Mouse (Mus musculus): ENCODE results near the gene Olfr807. TPM values are rescaled to one million over a fixed set of nuclear protein-coding genes. Genes with fewer than 3 reads are reported as not detected.

The Olfr807 gene
- polyA plus RNA-seq (2012; rRNA removed): not detected in 2 replicates

DNA sequence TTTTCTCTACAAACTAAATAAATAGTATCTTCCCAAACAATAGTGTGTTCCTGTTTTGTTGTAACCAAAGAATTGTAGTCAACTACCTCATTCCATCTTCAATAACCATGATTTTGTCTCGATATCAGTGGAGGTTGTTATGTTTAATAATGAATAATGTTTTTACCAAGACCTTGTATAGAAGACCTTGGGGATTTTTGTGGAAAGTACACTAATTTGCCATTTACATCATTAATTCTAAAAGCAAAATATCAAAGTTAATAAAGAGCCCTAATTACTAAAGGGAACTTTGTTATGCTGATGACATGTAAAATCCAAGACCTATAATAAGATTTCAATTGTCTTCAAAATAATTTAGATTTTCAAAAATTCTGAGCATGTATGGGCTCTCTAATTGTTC lies at the start of gene Olfr807:
TSS of gene Olfr807 (minus strand) at position 101 of the 400 bp plus-strand sequence.
- no peak for DNase-seq (ENCODE audit: low read depth)
- TF ChIP-seq CTCF (IDR thresholded peaks at IDR 0.05; ENCODE audit: borderline replicate concordance, extremely low read depth, insufficient read depth, insufficient read length): no peak
- TF ChIP-seq POLR2A (IDR thresholded peaks at IDR 0.05; ENCODE audit: borderline replicate concordance, extremely low read depth, insufficient read depth, insufficient read length, poor library complexity, severe bottlenecking): no peak

DNA sequence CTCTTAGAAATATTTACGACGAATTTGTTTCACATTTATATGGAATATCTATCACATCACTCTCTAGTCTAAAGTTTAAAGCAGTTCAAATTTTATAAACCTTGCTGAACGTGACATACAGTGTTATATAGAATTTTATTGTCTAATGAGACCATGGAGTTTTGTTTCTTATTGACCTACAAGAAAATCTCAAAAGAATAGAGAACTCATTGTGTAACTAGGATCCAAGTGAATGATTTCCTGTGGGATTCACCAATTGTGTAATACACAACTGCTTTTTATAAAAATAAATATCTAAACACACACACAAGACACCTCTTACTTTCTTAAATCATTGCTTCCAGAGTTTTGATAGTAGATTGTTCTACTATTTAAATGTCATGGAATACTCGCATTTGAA lies 46.7 kb upstream of the Olfr807 start, which contains the start of gene Olfr811:
TSS of gene Olfr811 (minus strand) at position 101 of the 400 bp plus-strand sequence.
- no peak for TF ChIP-seq POLR2A (IDR thresholded peaks at IDR 0.05; ENCODE audit: borderline replicate concordance, extremely low read depth, insufficient read depth, insufficient read length, poor library complexity, severe bottlenecking)
- no peak for TF ChIP-seq CTCF (IDR thresholded peaks at IDR 0.05; ENCODE audit: borderline replicate concordance, extremely low read depth, insufficient read depth, insufficient read length)
- no peak for DNase-seq (ENCODE audit: low read depth)

DNA sequence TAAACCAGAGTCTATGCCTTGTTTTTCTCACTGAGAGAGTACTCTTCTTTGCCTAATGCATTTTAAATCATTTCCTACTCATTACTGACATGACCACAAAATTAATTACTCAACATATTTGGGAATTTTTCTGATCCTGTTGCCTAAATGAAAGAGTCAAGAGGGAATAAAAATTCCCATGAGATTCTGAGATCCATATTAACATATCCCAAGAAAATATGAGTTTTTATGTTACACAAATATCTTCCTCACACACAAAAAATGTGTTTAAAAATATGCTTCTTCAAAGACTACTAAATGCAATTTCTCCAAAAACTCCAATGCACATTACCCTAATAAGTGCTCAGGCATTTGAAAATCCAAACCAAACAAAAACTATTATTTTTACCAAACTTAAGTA lies 37.2 kb upstream of the Olfr807 start, which contains the start of gene Olfr810:
TSS of gene Olfr810 (minus strand) at position 101 of the 400 bp plus-strand sequence.
- no peak for DNase-seq (ENCODE audit: low read depth)
- TF ChIP-seq CTCF (IDR thresholded peaks at IDR 0.05; ENCODE audit: borderline replicate concordance, extremely low read depth, insufficient read depth, insufficient read length): no peak
- TF ChIP-seq POLR2A (IDR thresholded peaks at IDR 0.05; ENCODE audit: borderline replicate concordance, extremely low read depth, insufficient read depth, insufficient read length, poor library complexity, severe bottlenecking): no peak

DNA sequence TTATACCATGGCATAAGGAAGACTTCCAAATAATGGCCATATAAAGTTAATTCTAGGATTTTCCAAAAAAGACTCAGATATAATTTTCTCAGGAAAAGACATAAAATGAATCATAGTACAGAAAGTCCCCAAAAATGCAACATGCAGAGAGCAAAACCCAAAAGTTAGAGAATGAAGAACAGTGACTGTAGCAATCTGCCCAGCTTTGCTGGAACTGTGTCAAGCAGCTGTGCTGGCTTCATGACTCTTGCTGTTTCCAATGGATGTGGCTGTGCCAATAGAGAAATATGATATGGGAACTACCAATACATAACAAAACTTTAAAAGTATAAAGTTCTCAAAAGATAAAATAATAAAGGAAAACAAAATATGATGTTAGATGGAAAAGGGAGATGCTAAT lies 20.5 kb upstream of the Olfr807 start:
- TF ChIP-seq CTCF (IDR thresholded peaks at IDR 0.05; ENCODE audit: borderline replicate concordance, extremely low read depth, insufficient read depth, insufficient read length) (no peak), POLR2A (IDR thresholded peaks at IDR 0.05; ENCODE audit: borderline replicate concordance, extremely low read depth, insufficient read depth, insufficient read length, poor library complexity, severe bottlenecking) (no peak)
- no peak for DNase-seq (ENCODE audit: low read depth)

DNA sequence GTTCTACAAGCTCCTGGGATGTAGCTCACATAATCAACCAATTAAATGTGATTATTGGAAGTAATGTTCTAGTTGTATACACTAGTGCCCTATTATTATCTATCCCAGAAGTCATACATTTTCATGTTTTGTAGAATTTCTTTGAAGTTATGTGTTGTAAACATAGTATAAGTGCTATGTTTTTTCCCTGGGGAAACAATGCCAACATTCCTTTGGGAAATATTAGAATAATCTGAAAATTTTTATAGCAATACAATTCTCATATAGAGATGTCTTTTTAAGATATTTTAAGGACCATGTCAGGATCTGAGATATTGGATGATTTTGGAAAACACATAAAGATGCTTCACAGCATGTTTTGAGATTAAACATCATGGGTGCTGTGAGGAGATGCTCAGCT lies 16.7 kb upstream of the Olfr807 start, which contains the start of gene Olfr809:
TSS of gene Olfr809 (plus strand) at position 301 of the 400 bp plus-strand sequence.
- no peak for TF ChIP-seq POLR2A (IDR thresholded peaks at IDR 0.05; ENCODE audit: borderline replicate concordance, extremely low read depth, insufficient read depth, insufficient read length, poor library complexity, severe bottlenecking)
- no peak for TF ChIP-seq CTCF (IDR thresholded peaks at IDR 0.05; ENCODE audit: borderline replicate concordance, extremely low read depth, insufficient read depth, insufficient read length)
- DNase-seq (ENCODE audit: low read depth): no peak

DNA sequence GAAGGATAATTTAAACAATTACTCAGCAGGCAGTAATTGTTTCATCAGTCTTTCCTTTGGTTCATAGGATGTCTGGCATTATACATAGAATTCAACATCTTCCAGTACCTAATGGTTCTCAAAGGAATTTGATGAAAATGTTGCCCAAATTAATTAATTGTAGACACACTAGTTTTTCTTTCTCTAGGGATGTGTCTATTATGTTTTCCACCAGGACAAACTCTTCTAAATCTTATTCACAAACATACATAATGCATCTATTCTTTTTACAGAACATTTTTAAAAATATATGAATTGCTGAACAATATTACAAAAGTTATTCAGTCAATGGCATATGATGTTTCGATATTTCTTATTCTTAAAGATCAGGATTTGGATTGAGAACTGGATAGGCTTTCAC lies 7.6 kb upstream of the Olfr807 start, which contains the start of gene Olfr808:
TSS of gene Olfr808 (plus strand) at position 301 of the 400 bp plus-strand sequence.
- no peak for DNase-seq (ENCODE audit: low read depth)
- no peak for TF ChIP-seq CTCF (IDR thresholded peaks at IDR 0.05; ENCODE audit: borderline replicate concordance, extremely low read depth, insufficient read depth, insufficient read length)
- no peak for TF ChIP-seq POLR2A (IDR thresholded peaks at IDR 0.05; ENCODE audit: borderline replicate concordance, extremely low read depth, insufficient read depth, insufficient read length, poor library complexity, severe bottlenecking)

DNA sequence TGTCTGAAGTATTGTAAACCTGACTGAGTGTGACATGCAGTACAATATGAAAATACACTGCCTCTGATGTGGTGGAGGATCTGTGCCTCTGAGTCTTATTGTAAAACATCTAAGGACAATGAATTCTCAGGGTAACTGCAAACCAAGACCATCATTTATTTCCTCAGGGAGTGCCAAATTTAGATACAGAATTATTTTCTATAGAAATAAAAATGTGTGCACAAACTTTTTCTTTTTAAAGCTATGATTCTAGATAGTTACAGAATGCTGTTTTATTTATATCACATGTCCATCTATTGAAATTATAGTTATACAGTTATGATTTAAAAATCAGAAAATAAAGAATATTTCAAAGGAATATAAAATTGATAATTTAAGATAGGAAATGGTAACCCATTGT lies 15.8 kb downstream of the Olfr807 start, which contains the start of gene Olfr806:
TSS of gene Olfr806 (minus strand) at position 101 of the 400 bp plus-strand sequence.
- TF ChIP-seq CTCF (IDR thresholded peaks at IDR 0.05; ENCODE audit: borderline replicate concordance, extremely low read depth, insufficient read depth, insufficient read length) (no peak), POLR2A (IDR thresholded peaks at IDR 0.05; ENCODE audit: borderline replicate concordance, extremely low read depth, insufficient read depth, insufficient read length, poor library complexity, severe bottlenecking) (no peak)

DNA sequence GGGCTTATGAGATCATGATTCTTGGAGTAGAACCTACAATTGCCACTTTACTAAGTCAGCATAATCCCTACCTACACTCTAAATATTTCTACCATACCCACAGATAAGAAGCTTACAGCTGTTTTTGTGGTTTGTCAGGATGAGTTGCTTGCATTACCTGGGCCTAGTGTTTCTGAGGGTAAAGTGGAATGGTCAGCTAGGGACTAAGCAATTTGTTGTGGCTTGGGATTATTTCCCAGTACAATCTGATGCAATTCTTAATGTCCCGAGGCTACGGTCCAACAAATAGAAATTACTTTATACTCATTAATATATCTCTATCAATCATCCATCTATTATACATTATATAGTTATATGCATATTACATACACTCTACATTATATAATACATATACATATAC lies 28.3 kb downstream of the Olfr807 start, which contains the start of gene Olfr805:
TSS of gene Olfr805 (minus strand) at position 101 of the 400 bp plus-strand sequence.
- DNase-seq (ENCODE audit: low read depth): no peak
- TF ChIP-seq POLR2A (IDR thresholded peaks at IDR 0.05; ENCODE audit: borderline replicate concordance, extremely low read depth, insufficient read depth, insufficient read length, poor library complexity, severe bottlenecking) (no peak), CTCF (IDR thresholded peaks at IDR 0.05; ENCODE audit: borderline replicate concordance, extremely low read depth, insufficient read depth, insufficient read length) (no peak)

More for the DNA sequence above, 15.8 kb downstream of the Olfr807 start, which contains the start of gene Olfr806:
- DNase-seq (ENCODE audit: low read depth): no peak

Other genes starting within 250 kb of the Olfr807 start
- gene Olfr791, start 236.0 kb downstream of the Olfr807 start, polyA plus RNA-seq (2012; rRNA removed): not detected in 2 replicates
- gene Olfr792, start 218.6 kb downstream of the Olfr807 start, polyA plus RNA-seq (2012; rRNA removed): not detected in 2 replicates
- not detected in 2 replicates for gene Olfr794, start 190.1 kb downstream of the Olfr807 start, polyA plus RNA-seq (2012; rRNA removed)
- not detected in 2 replicates for gene Olfr796, start 145.2 kb downstream of the Olfr807 start, polyA plus RNA-seq (2012; rRNA removed)
- gene Olfr798, start 129.9 kb downstream of the Olfr807 start, polyA plus RNA-seq (2012; rRNA removed): not detected in 2 replicates
- not detected in 2 replicates for gene Olfr799, start 120.3 kb downstream of the Olfr807 start, polyA plus RNA-seq (2012; rRNA removed)
- not detected in 2 replicates for gene Olfr800, start 100.1 kb downstream of the Olfr807 start, polyA plus RNA-seq (2012; rRNA removed)
- gene Olfr801, start 83.9 kb downstream of the Olfr807 start, polyA plus RNA-seq (2012; rRNA removed): not detected in 2 replicates
- not detected in 2 replicates for gene Olfr802, start 69.6 kb downstream of the Olfr807 start, polyA plus RNA-seq (2012; rRNA removed)
- gene Olfr803, start 63.5 kb downstream of the Olfr807 start, polyA plus RNA-seq (2012; rRNA removed): not detected in 2 replicates
- gene Olfr804, start 54.6 kb downstream of the Olfr807 start, polyA plus RNA-seq (2012; rRNA removed): not detected in 2 replicates
- not detected in 2 replicates for gene Olfr805, start 28.4 kb downstream of the Olfr807 start, polyA plus RNA-seq (2012; rRNA removed)
- gene Olfr806, start 15.9 kb downstream of the Olfr807 start, polyA plus RNA-seq (2012; rRNA removed): not detected in 2 replicates
- not detected in 2 replicates for gene Olfr808, start 7.7 kb upstream of the Olfr807 start, polyA plus RNA-seq (2012; rRNA removed)
- not detected in 2 replicates for gene Olfr809, start 16.8 kb upstream of the Olfr807 start, polyA plus RNA-seq (2012; rRNA removed)
- gene Olfr810, start 37.1 kb upstream of the Olfr807 start, polyA plus RNA-seq (2012; rRNA removed): not detected in 2 replicates
- gene Olfr811, start 46.6 kb upstream of the Olfr807 start, polyA plus RNA-seq (2012; rRNA removed): not detected in 2 replicates
- gene Olfr812, start 88.3 kb upstream of the Olfr807 start, polyA plus RNA-seq (2012; rRNA removed): not detected in 2 replicates
- not detected in 2 replicates for gene Olfr813, start 97.6 kb upstream of the Olfr807 start, polyA plus RNA-seq (2012; rRNA removed)
- not detected in 2 replicates for gene Olfr814, start 122.1 kb upstream of the Olfr807 start, polyA plus RNA-seq (2012; rRNA removed)
- not detected in 2 replicates for gene Olfr815, start 148.1 kb upstream of the Olfr807 start, polyA plus RNA-seq (2012; rRNA removed)
- not detected in 2 replicates for gene Olfr816, start 157.8 kb upstream of the Olfr807 start, polyA plus RNA-seq (2012; rRNA removed)
- not detected in 2 replicates for gene Olfr818, start 191.3 kb upstream of the Olfr807 start, polyA plus RNA-seq (2012; rRNA removed)
- not detected in 2 replicates for gene Olfr819, start 209.5 kb upstream of the Olfr807 start, polyA plus RNA-seq (2012; rRNA removed)
- not detected in 2 replicates for gene Olfr247, start 218.3 kb upstream of the Olfr807 start, polyA plus RNA-seq (2012; rRNA removed)
- not detected in 2 replicates for gene Gm10310, start 227.3 kb upstream of the Olfr807 start, polyA plus RNA-seq (2012; rRNA removed)